Mouse (Mus musculus): Measurements from ENCODE around the gene Glrx5.

Gene Glrx5

GRCm38 (mm10) chr12:105032147-105032831, at the start of gene Glrx5:
Glrx5 (plus strand) TSS chr12:105032688.
- DNase-seq (ENCODE audit: low read depth, low spot score) = peak; percentile 100

GRCm38 (mm10) chr12:104983476-104983875, 49.0 kb upstream of the Glrx5 start:
- DNase-seq (ENCODE audit: low read depth, low spot score) = no peak

GRCm38 (mm10) chr12:104985088-104985487, 47.4 kb upstream of the Glrx5 start:
- DNase-seq (ENCODE audit: low read depth, low spot score) = peak; percentile 76

- no peak for DNase-seq (ENCODE audit: low read depth, low spot score)
Measured at GRCm38 (mm10) chr12:104986001-104986400, 46.5 kb upstream of the Glrx5 start.

- DNase-seq (ENCODE audit: low read depth, low spot score) = no peak
Measured at GRCm38 (mm10) chr12:104986781-104987180, 45.7 kb upstream of the Glrx5 start.

- no peak for DNase-seq (ENCODE audit: low read depth, low spot score)
Measured at GRCm38 (mm10) chr12:104987936-104988335, 44.6 kb upstream of the Glrx5 start.

GRCm38 (mm10) chr12:104990741-104991454, 41.6 kb upstream of the Glrx5 start:
- no peak for DNase-seq (ENCODE audit: low read depth, low spot score)

GRCm38 (mm10) chr12:104992123-104992741, 40.3 kb upstream of the Glrx5 start:
- no peak for DNase-seq (ENCODE audit: low read depth, low spot score)

- no peak for DNase-seq (ENCODE audit: low read depth, low spot score)
Measured at GRCm38 (mm10) chr12:104992838-104993237, 39.6 kb upstream of the Glrx5 start.

- DNase-seq (ENCODE audit: low read depth, low spot score) = no peak
Measured at GRCm38 (mm10) chr12:104995259-104995876, 37.1 kb upstream of the Glrx5 start.

- DNase-seq (ENCODE audit: low read depth, low spot score) = no peak
Measured at GRCm38 (mm10) chr12:104996012-104996728, 36.3 kb upstream of the Glrx5 start.

GRCm38 (mm10) chr12:104997159-104997558, 35.3 kb upstream of the Glrx5 start:
- no peak for DNase-seq (ENCODE audit: low read depth, low spot score)

- DNase-seq (ENCODE audit: low read depth, low spot score) = peak; percentile 66
Measured at GRCm38 (mm10) chr12:104997641-104998293, 34.7 kb upstream of the Glrx5 start.

- DNase-seq (ENCODE audit: low read depth, low spot score) = no peak
Measured at GRCm38 (mm10) chr12:104998541-104998940, 33.9 kb upstream of the Glrx5 start.

- DNase-seq (ENCODE audit: low read depth, low spot score) = peak; percentile 89
Measured at GRCm38 (mm10) chr12:104999171-104999570, 33.3 kb upstream of the Glrx5 start.

GRCm38 (mm10) chr12:105000487-105001283, 31.8 kb upstream of the Glrx5 start:
- DNase-seq (ENCODE audit: low read depth, low spot score) = no peak

GRCm38 (mm10) chr12:105001317-105001716, 31.2 kb upstream of the Glrx5 start:
- no peak for DNase-seq (ENCODE audit: low read depth, low spot score)

GRCm38 (mm10) chr12:105002340-105003132, 30.0 kb upstream of the Glrx5 start:
- peak; percentile 83 for DNase-seq (ENCODE audit: low read depth, low spot score)

GRCm38 (mm10) chr12:105003158-105003557, 29.3 kb upstream of the Glrx5 start:
- DNase-seq (ENCODE audit: low read depth, low spot score) = peak; percentile 51

Measured in ZHBTc4 (cell line).